Mouse (Mus musculus) hindbrain, postnatal 0 days (tissue): Measurements from ENCODE around the gene Cap2. TPM values are rescaled to one million over a fixed set of nuclear protein-coding genes. Genes with fewer than 3 reads are reported as not detected.

Source experiments
- ATAC-seq: fragments of 200-750 bp; cut with Nextera tagmentation; 2 replicates; pipeline ENCODE4 v1.8.0; 2017; ENCODE audit warnings: mild to moderate bottlenecking, moderate TSS enrichment, moderate library complexity
- DNase-seq: peaks from one replicate; pipeline ENCODE4 v3.0.0-alpha.2; 2015; ENCODE audit warnings: low spot score
- H3K27ac ChIP-seq: fragments of 300-500 bp; sonication (generic); 2 replicates; pipeline ENCODE4 v1.5.1; 2014; ENCODE audit warnings: mild to moderate bottlenecking
- H3K27me3 ChIP-seq: fragments of 300-500 bp; sonication (generic); 2 replicates; pipeline ENCODE4 v1.6.1; 2014; ENCODE audit warnings: low read length, mixed read lengths; ENCODE audit not compliant: insufficient read depth
- H3K36me3 ChIP-seq: fragments of 300-500 bp; sonication (generic); 2 replicates; pipeline ENCODE4 v1.6.1; 2014; ENCODE audit warnings: low read length, mixed read lengths; ENCODE audit not compliant: insufficient read depth
- H3K4me1 ChIP-seq: fragments of 300-500 bp; sonication (generic); 2 replicates; pipeline ENCODE4 v1.6.1; 2014; ENCODE audit warnings: antibody characterized with exemption, low read length, mixed read lengths; ENCODE audit not compliant: insufficient read depth
- H3K4me2 ChIP-seq: fragments of 300-500 bp; sonication (generic); 2 replicates; pipeline ENCODE4 v1.6.1; 2014; ENCODE audit warnings: low read depth, mild to moderate bottlenecking, low read length, moderate library complexity, mixed read lengths
- H3K4me3 ChIP-seq: fragments of 300-500 bp; sonication (generic); 2 replicates; pipeline ENCODE4 v1.5.1; 2014; ENCODE audit warnings: low read length
- H3K9ac ChIP-seq: fragments of 300-500 bp; sonication (generic); replicated peaks from 2 replicates; pipeline ENCODE4 v1.6.1; 2014; ENCODE audit warnings: mild to moderate bottlenecking, low read length, moderate library complexity, mixed read lengths
- H3K9me3 ChIP-seq: fragments of 300-500 bp; sonication (generic); 2 replicates; pipeline ENCODE4 v1.6.1; 2016; ENCODE audit warnings: low read length, mixed read lengths
- CTCF ChIP-seq: IDR thresholded peaks from 2 replicates; pipeline ENCODE4 v1.5.1; 2016; ENCODE audit warnings: antibody characterized with exemption, control low read depth, low read depth
- WGBS: fragments of 180-500 bp; shearing (Covaris S2); extraction: QIAGEN DNeasy Blood & Tissue Kit; methylation state at CpG from one replicate; pipeline ENCODE4 v1.1.7; 2014; 5-methylcytosine and 5-hydroxymethylcytosine counted together
- polyA plus RNA-seq: library from polyadenylated mRNA; unstranded; fragments of >200 nt; fragmentation: Nextera tagmentation; extraction: Ambion mirVana; gene quantifications from 2 replicates; pipeline ENCODE4 v1.2.1, GENCODE M21; 2015
- total RNA-seq: library from RNA; depleted of rRNA; stranded (reverse); fragments of >200 nt; gene quantifications from 2 replicates; pipeline ENCODE4 v1.2.3, GENCODE M21; 2014

The Cap2 gene
- total and polyA plus RNA-seq, 2 experiments from 2014 or later: 9.3 to 16.6 TPM

- no peak for TF ChIP-seq CTCF
- H3K27ac ChIP-seq: no peak overlapping the region
- no peak overlapping the region for H3K9ac ChIP-seq
- H3K4me3 ChIP-seq: no peak overlapping the region
- H3K4me1 ChIP-seq: peaks cover 7% of the 10 kb centered on the region; the same call in 1 of the 2 replicates
- H3K27me3 ChIP-seq: no peaks in the 10 kb centered on the region
- DNase-seq: no peak
- no peaks in the 10 kb centered on the region for H3K36me3 ChIP-seq
- H3K9me3 ChIP-seq: no peaks in the 10 kb centered on the region
- no peak for ATAC-seq
- no peak overlapping the region for H3K4me2 ChIP-seq
- WGBS: 92% methylated on average over 3 of the region's 3 CpGs
These were observed 30.0 kb downstream of the Cap2 start for GRCm38 (mm10) chr13:46531676-46532075.

- H3K36me3 ChIP-seq: no peaks in the 10 kb centered on the region
- no peak for ATAC-seq
These were observed 30.6 kb downstream of the Cap2 start for GRCm38 (mm10) chr13:46532276-46532675.

GRCm38 (mm10) chr13:46533342-46534129, 31.9 kb downstream of the Cap2 start:
- Histone ChIP-seq H3K4me2 (peak overlapping the region; percentile 36; the same call in 1 of the 2 replicates), H3K36me3 (no peaks in the 10 kb centered on the region), H3K9me3 (no peaks in the 10 kb centered on the region), H3K4me3 (no peak overlapping the region), H3K27ac (no peak overlapping the region), H3K9ac (0 out of 2 replicates have a peak overlapping the region, but pooled peaks have one; percentile 13), H3K4me1 (peaks cover 7% of the 10 kb centered on the region; the same call in 1 of the 2 replicates), H3K27me3 (no peaks in the 10 kb centered on the region)
- ATAC-seq (no peak), DNase-seq (no peak)
- WGBS: 49% methylated on average over 10 of the region's 10 CpGs
- TF ChIP-seq CTCF: no peak

More at GRCm38 (mm10) chr13:46532276-46532675, 30.6 kb downstream of the Cap2 start:
- no peaks in the 10 kb centered on the region for H3K27me3 ChIP-seq
- no peak overlapping the region for H3K9ac ChIP-seq
- no peak for DNase-seq
- no peaks in the 10 kb centered on the region for H3K9me3 ChIP-seq
- no peak overlapping the region for H3K4me2 ChIP-seq
- H3K4me1 ChIP-seq: peaks cover 7% of the 10 kb centered on the region; the same call in 1 of the 2 replicates
- 93% methylated on average over 7 of the region's 7 CpGs for WGBS
- TF ChIP-seq CTCF: no peak
- no peak overlapping the region for H3K27ac ChIP-seq
- no peak overlapping the region for H3K4me3 ChIP-seq

- Histone ChIP-seq H3K4me3 (no peak overlapping the region), H3K4me1 (peaks cover 7% of the 10 kb centered on the region; the same call in 1 of the 2 replicates), H3K27ac (no peak overlapping the region), H3K9ac (0 out of 2 replicates have a peak overlapping the region, but pooled peaks have one; percentile 13), H3K36me3 (no peaks in the 10 kb centered on the region), H3K9me3 (no peaks in the 10 kb centered on the region), H3K4me2 (peak overlapping the region; percentile 36; the same call in 1 of the 2 replicates), H3K27me3 (no peaks in the 10 kb centered on the region)
- DNase-seq (peak; percentile 62), ATAC-seq (0 out of 2 replicates have a peak, but pooled peaks have one; percentile 55)
- no peak for TF ChIP-seq CTCF
- WGBS: 12% methylated on average over 11 of the region's 11 CpGs
These were observed 32.7 kb downstream of the Cap2 start for GRCm38 (mm10) chr13:46534171-46534968.

DNA sequence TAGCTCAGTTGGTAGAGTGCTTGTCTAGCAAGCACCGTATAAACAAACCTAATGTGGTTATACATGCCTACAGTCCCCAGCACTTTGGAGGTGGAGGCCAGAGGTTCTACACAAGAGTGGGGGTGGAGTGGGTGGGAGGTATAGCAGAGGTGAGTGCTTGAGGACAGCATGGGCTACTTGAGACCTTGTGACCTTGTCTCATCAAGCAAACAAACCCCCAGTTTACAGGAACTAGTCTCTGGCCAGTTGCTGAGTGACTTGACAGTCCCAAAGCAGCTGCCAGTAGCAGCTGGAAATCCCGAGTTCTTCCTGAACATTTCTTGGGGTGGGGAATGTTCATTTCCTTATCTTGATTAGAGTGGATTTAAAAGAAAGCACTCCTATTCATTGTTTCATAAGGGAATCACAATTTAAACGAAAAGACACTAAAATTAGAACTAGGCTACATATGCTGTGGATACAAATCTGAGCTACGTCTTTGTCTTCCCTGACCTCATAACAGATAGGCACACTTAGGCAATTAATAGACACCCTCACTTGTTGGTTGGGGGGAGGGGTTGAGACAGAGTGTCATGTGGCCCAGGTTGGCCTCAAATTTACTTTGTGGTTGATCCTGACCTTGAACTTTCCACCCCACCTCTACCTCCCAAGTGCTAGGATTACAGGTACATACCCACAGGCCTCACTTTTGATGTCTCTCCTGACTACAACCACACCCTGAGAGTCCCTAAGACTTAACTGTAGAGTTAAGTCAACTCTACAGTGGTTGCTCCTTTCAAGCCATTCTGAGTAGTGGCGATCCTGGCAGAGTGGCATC, 33.5 kb downstream of the Cap2 start:
- ATAC-seq (no peak), DNase-seq (no peak)
- Histone ChIP-seq H3K36me3 (no peaks in the 10 kb centered on the region), H3K4me3 (no peak overlapping the region), H3K4me1 (peaks cover 7% of the 10 kb centered on the region; the same call in 1 of the 2 replicates), H3K4me2 (no peak overlapping the region), H3K9me3 (no peaks in the 10 kb centered on the region), H3K27me3 (no peaks in the 10 kb centered on the region), H3K27ac (no peak overlapping the region), H3K9ac (no peak overlapping the region)
- WGBS: 70% methylated on average over 5 of the region's 5 CpGs
- no peak for TF ChIP-seq CTCF

DNA sequence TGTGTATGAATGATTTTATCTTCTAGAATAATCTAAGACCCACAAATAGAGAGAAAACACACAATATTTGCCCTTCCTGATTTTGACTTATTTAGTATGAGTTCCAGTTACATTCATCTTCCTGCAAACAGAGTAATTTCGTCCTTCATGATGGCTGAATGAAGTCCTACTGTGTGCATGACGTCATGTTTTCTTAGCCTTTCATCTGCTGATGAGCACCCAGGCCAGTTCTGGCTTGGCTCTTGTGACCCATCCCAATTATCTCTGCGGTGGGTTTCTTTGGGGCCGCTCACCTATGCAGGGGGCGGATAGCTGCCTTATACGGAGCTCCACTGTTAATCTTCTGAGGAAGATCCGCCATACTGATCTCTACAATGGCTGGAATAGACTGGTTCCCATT, 37.6 kb downstream of the Cap2 start:
- Histone ChIP-seq H3K36me3 (no peaks in the 10 kb centered on the region), H3K9ac (no peak overlapping the region), H3K9me3 (no peaks in the 10 kb centered on the region), H3K4me1 (peaks cover 4% of the 10 kb centered on the region; the same call in 1 of the 2 replicates), H3K27ac (no peak overlapping the region), H3K4me3 (no peak overlapping the region), H3K4me2 (no peak overlapping the region), H3K27me3 (no peaks in the 10 kb centered on the region)
- ATAC-seq (no peak), DNase-seq (no peak)
- TF ChIP-seq CTCF: no peak
- 87% methylated on average over 7 of the region's 7 CpGs for WGBS
